Mouse (Mus musculus): ENCODE results near the gene Pacsin1. TPM values are rescaled to one million over a fixed set of nuclear protein-coding genes. Genes with fewer than 3 reads are reported as not detected.

The Pacsin1 gene
- polyA plus RNA-seq, 1 experiment, result 12.0 TPM

DNA sequence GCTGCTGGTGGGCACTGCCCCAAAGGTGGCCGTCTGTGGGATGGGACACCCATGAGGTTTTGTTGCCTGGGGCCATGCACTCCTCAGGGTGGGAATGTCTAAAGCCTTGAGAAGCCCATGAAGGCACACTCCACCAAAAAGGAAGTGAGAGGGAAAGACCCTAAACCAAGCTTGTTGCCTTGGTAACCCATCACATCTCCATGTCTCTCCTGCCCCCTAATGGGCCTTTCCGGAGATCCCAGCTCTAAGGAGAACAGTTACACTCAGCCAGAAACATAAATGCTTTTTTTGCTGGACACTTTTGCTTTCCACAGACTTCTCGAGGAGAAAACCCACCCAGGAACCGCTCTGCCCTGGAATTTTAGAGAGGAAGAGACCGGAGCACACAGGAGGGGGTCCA is 62.9 kb downstream of the Pacsin1 start:
- H3K27ac ChIP-seq (ENCODE audit: control insufficient read depth, insufficient read depth, low read depth, low read length, poor library complexity), result no peak overlapping the region
- no peak overlapping the region for H3K4me3 ChIP-seq (replicated peaks; ENCODE audit: control insufficient read depth, low read depth, low read length)
- WGBS, result 59% methylated on average over 5 of the region's 5 CpGs
- TF ChIP-seq CTCF (IDR thresholded peaks at IDR 0.05; ENCODE audit: control insufficient read depth, insufficient read depth, low read length), result no peak
- TF ChIP-seq POLR2A (IDR thresholded peaks at IDR 0.05; ENCODE audit: borderline replicate concordance, control insufficient read depth, low read depth, low read length), result no peak
- H3K4me1 ChIP-seq (ENCODE audit: control insufficient read depth, insufficient read depth, low read length), result no peaks in the 10 kb centered on the region

DNA sequence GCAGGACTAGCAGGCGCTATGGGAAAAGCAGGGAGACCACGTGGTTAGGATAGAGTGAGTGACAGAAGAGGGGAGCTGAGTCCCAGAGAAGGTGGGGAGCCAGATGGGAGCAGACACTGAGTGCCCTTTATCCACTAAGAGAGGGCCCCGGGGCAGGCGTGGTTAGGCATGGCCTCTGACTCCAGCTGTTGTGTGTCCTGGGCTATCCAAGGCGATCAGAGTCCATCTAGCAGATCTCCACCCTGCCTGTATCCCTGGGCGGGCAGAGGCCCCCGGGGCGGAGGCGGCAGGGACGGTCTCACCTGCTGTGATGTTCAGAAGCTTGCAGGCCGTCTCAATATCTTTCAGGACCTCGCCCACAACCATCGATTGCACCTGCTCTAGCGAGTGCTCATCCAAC is 64.4 kb downstream of the Pacsin1 start:
- Histone ChIP-seq H3K4me3 (replicated peaks; ENCODE audit: control insufficient read depth, low read depth, low read length) (no peak overlapping the region), H3K27ac (ENCODE audit: control insufficient read depth, insufficient read depth, low read depth, low read length, poor library complexity) (no peak overlapping the region), H3K4me1 (ENCODE audit: control insufficient read depth, insufficient read depth, low read length) (no peaks in the 10 kb centered on the region)
- WGBS, result 78% methylated on average over 14 of the region's 14 CpGs
- TF ChIP-seq POLR2A (IDR thresholded peaks at IDR 0.05; ENCODE audit: borderline replicate concordance, control insufficient read depth, low read depth, low read length) (no peak), CTCF (IDR thresholded peaks at IDR 0.05; ENCODE audit: control insufficient read depth, insufficient read depth, low read length) (no peak)

DNA sequence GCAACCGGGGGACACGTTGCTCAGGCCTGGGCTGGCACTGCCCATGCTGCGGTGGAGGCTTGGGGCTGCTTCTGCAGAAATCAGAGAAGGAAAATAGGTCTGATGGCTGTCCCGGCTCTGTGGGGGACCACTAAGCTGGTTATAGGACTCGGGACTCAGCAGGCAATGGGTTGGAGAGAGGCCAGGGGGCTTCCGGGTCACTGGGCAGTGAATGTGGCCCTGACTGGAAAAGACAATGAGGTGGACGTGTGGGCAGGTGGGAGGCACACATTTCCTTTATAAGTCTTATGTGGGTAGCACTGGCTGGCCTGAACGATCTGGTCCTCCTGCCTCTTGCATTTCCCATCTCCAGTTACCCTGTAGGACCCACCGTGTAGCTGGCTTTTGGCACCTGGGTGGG is 65.0 kb downstream of the Pacsin1 start:
- WGBS, result 76% methylated on average over 9 of the region's 9 CpGs
- TF ChIP-seq CTCF (IDR thresholded peaks at IDR 0.05; ENCODE audit: control insufficient read depth, insufficient read depth, low read length), result no peak
- no peak for TF ChIP-seq POLR2A (IDR thresholded peaks at IDR 0.05; ENCODE audit: borderline replicate concordance, control insufficient read depth, low read depth, low read length)

DNA sequence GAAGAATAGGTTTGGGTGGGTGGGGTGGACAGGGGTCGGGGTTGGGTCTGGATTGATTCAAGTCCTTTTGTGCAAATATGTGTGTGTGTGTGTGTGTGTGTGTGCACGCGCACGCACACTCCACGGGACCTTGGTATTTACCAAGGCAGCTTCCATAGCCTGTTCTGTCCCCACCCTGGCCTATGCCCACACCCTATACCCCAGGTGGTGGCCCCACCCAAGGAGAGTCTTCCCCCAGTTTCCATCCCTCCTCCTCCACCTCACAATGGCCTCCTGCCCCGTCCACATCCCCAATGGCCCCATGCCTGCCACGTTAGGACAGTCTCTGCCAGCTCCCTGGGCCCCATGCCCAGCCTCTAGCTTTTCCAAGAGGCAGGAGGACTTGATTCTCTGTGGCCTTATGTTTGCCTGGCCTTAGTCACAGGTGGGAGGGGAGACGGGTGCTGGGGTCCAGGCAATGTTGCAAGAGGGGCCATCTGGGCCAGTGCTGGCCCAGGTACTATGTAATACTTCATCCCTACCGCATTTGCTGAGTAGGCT is 65.9 kb downstream of the Pacsin1 start:
- TF ChIP-seq POLR2A (IDR thresholded peaks at IDR 0.05; ENCODE audit: borderline replicate concordance, control insufficient read depth, low read depth, low read length) (no peak), CTCF (IDR thresholded peaks at IDR 0.05; ENCODE audit: control insufficient read depth, insufficient read depth, low read length) (no peak)
- 83% methylated on average over 9 of the region's 9 CpGs for WGBS
- Histone ChIP-seq H3K4me1 (ENCODE audit: control insufficient read depth, insufficient read depth, low read length) (peaks cover 1% of the 10 kb centered on the region; the same call in 1 of the 2 replicates), H3K4me3 (replicated peaks; ENCODE audit: control insufficient read depth, low read depth, low read length) (no peak overlapping the region), H3K27ac (ENCODE audit: control insufficient read depth, insufficient read depth, low read depth, low read length, poor library complexity) (no peak overlapping the region)

More for the DNA sequence above, 65.0 kb downstream of the Pacsin1 start:
- H3K4me3 ChIP-seq (replicated peaks; ENCODE audit: control insufficient read depth, low read depth, low read length), result no peak overlapping the region
- peaks cover 1% of the 10 kb centered on the region; the same call in 1 of the 2 replicates for H3K4me1 ChIP-seq (ENCODE audit: control insufficient read depth, insufficient read depth, low read length)
- H3K27ac ChIP-seq (ENCODE audit: control insufficient read depth, insufficient read depth, low read depth, low read length, poor library complexity), result no peak overlapping the region

DNA sequence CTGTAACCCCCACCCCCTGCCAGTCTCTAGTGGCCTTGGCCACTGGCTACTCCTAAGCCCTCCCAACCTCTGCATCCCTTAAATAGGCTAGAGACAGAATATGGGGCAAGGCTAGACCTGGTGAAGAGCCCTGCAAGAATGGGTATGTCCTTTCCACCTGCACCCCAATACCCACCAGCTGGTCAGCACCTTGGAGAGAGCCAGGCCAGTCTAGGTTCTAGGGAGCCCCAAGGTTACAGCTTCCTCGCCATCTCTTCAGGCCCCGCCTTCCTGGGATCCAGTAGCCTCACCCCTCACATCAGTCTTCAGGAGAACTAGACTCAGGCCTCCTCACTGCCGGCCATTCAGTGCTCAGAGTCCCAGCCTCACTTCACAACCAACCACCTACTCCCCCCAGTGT is 69.0 kb downstream of the Pacsin1 start:
- no peak for TF ChIP-seq CTCF (IDR thresholded peaks at IDR 0.05; ENCODE audit: control insufficient read depth, insufficient read depth, low read length)
- TF ChIP-seq POLR2A (IDR thresholded peaks at IDR 0.05; ENCODE audit: borderline replicate concordance, control insufficient read depth, low read depth, low read length), result no peak
- H3K27ac ChIP-seq (ENCODE audit: control insufficient read depth, insufficient read depth, low read depth, low read length, poor library complexity), result no peak overlapping the region
- peaks cover 1% of the 10 kb centered on the region; the same call in 1 of the 2 replicates for H3K4me1 ChIP-seq (ENCODE audit: control insufficient read depth, insufficient read depth, low read length)
- H3K4me3 ChIP-seq (replicated peaks; ENCODE audit: control insufficient read depth, low read depth, low read length), result no peak overlapping the region
- WGBS, result 26% methylated on average over 3 of the region's 3 CpGs

DNA sequence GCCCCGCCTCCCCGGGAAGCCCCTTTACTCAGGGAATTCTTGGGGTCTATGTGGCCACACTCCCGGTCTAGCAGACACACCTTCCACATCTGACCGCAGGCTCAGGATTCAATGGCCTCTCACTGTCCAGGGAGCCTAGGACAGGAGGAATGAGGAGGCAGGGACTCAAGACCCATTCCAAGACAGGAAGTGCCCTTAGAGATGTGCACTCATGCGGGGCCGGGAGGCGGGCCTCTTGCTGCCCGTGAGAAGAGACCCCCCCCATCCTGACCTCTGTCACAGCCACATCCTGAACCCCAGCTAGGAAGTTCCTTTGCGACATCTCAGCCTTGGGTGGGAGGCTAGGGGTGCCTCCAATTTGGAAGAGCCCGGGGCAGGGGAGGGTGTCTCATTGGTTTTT is 69.7 kb downstream of the Pacsin1 start:
- TF ChIP-seq POLR2A (IDR thresholded peaks at IDR 0.05; ENCODE audit: borderline replicate concordance, control insufficient read depth, low read depth, low read length) (no peak), CTCF (IDR thresholded peaks at IDR 0.05; ENCODE audit: control insufficient read depth, insufficient read depth, low read length) (no peak)
- no peak overlapping the region for H3K27ac ChIP-seq (ENCODE audit: control insufficient read depth, insufficient read depth, low read depth, low read length, poor library complexity)
- 26% methylated on average over 10 of the region's 10 CpGs for WGBS
- no peak overlapping the region for H3K4me3 ChIP-seq (replicated peaks; ENCODE audit: control insufficient read depth, low read depth, low read length)
- H3K4me1 ChIP-seq (ENCODE audit: control insufficient read depth, insufficient read depth, low read length), result peaks cover 1% of the 10 kb centered on the region; the same call in 1 of the 2 replicates

DNA sequence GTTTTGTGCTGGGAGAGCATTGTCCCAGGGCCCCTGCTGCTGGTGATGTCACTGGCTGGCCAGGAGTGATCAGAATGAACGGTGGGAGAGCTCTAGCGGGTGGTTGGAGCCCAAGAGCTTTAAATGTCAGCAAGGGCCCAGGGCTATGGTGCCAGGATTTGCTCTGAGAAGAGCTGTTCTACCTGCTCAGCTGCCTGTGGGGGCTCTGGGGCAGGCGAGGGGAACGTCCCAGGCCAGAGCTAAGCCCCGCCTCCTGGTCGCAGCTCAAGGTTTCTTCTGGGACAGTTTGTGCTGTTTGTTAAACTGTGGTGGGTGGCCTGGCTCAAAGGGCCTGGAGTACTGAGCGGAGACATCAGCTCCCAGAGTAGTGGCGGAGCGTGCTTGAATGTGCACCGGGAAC is 70.1 kb downstream of the Pacsin1 start:
- H3K27ac ChIP-seq (ENCODE audit: control insufficient read depth, insufficient read depth, low read depth, low read length, poor library complexity), result no peak overlapping the region

DNA sequence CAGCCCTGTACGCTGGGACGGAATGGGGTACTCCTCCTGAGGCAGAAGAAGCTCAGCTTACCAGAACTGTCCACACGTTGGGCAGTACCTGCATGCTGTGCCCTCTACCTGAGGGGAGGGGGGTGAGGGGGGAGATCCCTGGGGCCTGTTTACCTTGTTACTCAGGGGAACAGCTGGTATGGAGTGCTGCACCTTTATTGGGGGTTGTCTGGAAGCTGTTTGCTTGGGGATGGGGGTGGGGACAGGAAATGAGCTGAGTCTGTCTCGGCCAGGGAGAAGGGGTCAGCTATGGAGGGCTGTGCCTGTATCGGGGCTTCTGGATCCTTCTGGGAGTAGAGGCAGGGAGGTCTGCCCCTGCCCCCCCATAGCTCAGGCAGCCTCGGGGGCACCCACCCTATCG is 71.2 kb downstream of the Pacsin1 start:
- Histone ChIP-seq H3K4me3 (replicated peaks; ENCODE audit: control insufficient read depth, low read depth, low read length) (no peak overlapping the region), H3K27ac (ENCODE audit: control insufficient read depth, insufficient read depth, low read depth, low read length, poor library complexity) (no peak overlapping the region), H3K4me1 (ENCODE audit: control insufficient read depth, insufficient read depth, low read length) (peaks cover 1% of the 10 kb centered on the region; the same call in 1 of the 2 replicates)
- TF ChIP-seq CTCF (IDR thresholded peaks at IDR 0.05; ENCODE audit: control insufficient read depth, insufficient read depth, low read length), result no peak
- TF ChIP-seq POLR2A (IDR thresholded peaks at IDR 0.05; ENCODE audit: borderline replicate concordance, control insufficient read depth, low read depth, low read length), result no peak
- 49% methylated on average over 7 of the region's 7 CpGs for WGBS

More for the DNA sequence above, 70.1 kb downstream of the Pacsin1 start:
- Histone ChIP-seq H3K4me3 (replicated peaks; ENCODE audit: control insufficient read depth, low read depth, low read length) (no peak overlapping the region), H3K4me1 (ENCODE audit: control insufficient read depth, insufficient read depth, low read length) (peaks cover 1% of the 10 kb centered on the region; the same call in 1 of the 2 replicates)
- 36% methylated on average over 10 of the region's 10 CpGs for WGBS
- no peak for TF ChIP-seq CTCF (IDR thresholded peaks at IDR 0.05; ENCODE audit: control insufficient read depth, insufficient read depth, low read length)
- no peak for TF ChIP-seq POLR2A (IDR thresholded peaks at IDR 0.05; ENCODE audit: borderline replicate concordance, control insufficient read depth, low read depth, low read length)

DNA sequence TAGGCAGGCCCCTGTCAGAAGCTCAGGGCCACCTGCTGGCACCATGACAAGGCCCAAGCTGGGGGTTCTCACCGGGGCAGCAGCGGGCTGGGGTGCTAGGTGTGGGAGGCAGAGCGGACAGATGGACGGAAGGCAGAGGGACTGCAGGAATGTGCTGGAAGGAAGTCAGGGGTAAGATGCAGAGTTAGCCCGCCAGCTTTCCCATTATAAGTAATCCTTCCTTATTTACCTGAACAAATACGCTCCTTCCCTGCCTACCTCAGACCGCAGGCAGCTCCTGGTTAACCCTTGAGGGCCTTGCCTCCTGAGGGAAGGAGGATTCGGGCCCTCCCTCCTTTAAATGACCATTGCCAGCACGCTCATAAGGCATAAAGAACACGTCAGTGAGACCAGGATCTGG is 73.5 kb downstream of the Pacsin1 start, which contains the start of gene Spdef:
Gene Spdef (minus strand): TSS at position 186 of the 400 bp plus-strand sequence.
- no peak within 1 kb of the TSS for H3K4me3 ChIP-seq (replicated peaks; ENCODE audit: control insufficient read depth, low read depth, low read length)
- H3K4me1 ChIP-seq (ENCODE audit: control insufficient read depth, insufficient read depth, low read length), result peaks cover 1% of the 10 kb centered on the region; the same call in 1 of the 2 replicates
- WGBS, result 85% methylated on average over 10 of the region's 10 CpGs
- no peak for TF ChIP-seq POLR2A (IDR thresholded peaks at IDR 0.05; ENCODE audit: borderline replicate concordance, control insufficient read depth, low read depth, low read length)
- TF ChIP-seq CTCF (IDR thresholded peaks at IDR 0.05; ENCODE audit: control insufficient read depth, insufficient read depth, low read length), result no peak
- no peak within 1 kb of the TSS for H3K27ac ChIP-seq (ENCODE audit: control insufficient read depth, insufficient read depth, low read depth, low read length, poor library complexity)

All from bone marrow, adult 2 months (tissue).